Mouse (Mus musculus) hematopoietic stem cell, adult 5-6 weeks (primary cell): ENCODE results near the gene Pdcd2l. TPM values are rescaled to one million over a fixed set of nuclear protein-coding genes. Genes with fewer than 3 reads are reported as not detected.
A peak's percentile ranks its signal among the peaks of the same experiment; 100 is the strongest.
"Not testable (repeated sequence)": the region's sequence is repeated elsewhere in the genome, so short reads cannot be mapped to it uniquely, and the experiment has no call there.

ENCODE experiments used
- ATAC-seq, 2 experiments: fragments of 125-278 bp in 1 of 2; replicated peaks in 1 of 2; 2 replicates each; pipeline ENCODE4 v1.8.0; 2016 to 2017; ENCODE audit warnings: inconsistent platforms in 2 of 2, mild to moderate bottlenecking in 2 of 2, moderate number of reproducible peaks in 2 of 2, low read depth in 1 of 2, moderate TSS enrichment in 1 of 2; ENCODE audit not compliant: low FRiP score in 2 of 2, poor library complexity in 2 of 2, severe bottlenecking in 2 of 2, insufficient read depth in 1 of 2, low TSS enrichment in 1 of 2
- total RNA-seq: library from RNA; stranded (forward); fragments of 172-1452, 232-1000 nt; gene quantifications from 2 replicates; pipeline ENCODE4 v1.2.3, GENCODE M21; 2017

The Pdcd2l gene
- total RNA-seq, 1 experiment from 2014 or later = 19.7 TPM

- ATAC-seq = no peak
Measured at GRCm38 (mm10) chr7:34218496-34218895, 22.0 kb upstream of the Pdcd2l start.

- no peak for ATAC-seq
Measured at GRCm38 (mm10) chr7:34216474-34216873, 20.0 kb upstream of the Pdcd2l start.

- ATAC-seq = no peak
Measured at GRCm38 (mm10) chr7:34215481-34215880, 19.0 kb upstream of the Pdcd2l start.

GRCm38 (mm10) chr7:34214644-34215043, 18.2 kb upstream of the Pdcd2l start:
- peak; percentile 87 to 88 for ATAC-seq

GRCm38 (mm10) chr7:34213281-34213680, 16.8 kb upstream of the Pdcd2l start:
- no peak for ATAC-seq

GRCm38 (mm10) chr7:34208027-34208745, 11.7 kb upstream of the Pdcd2l start:
- peak; percentile 36 to 40; a peak in 2 of 4 replicates for ATAC-seq

GRCm38 (mm10) chr7:34206331-34206730, 9.9 kb upstream of the Pdcd2l start:
- ATAC-seq = no peak

GRCm38 (mm10) chr7:34202147-34202546, 5.7 kb upstream of the Pdcd2l start:
- not testable (repeated sequence) for ATAC-seq

GRCm38 (mm10) chr7:34200829-34201228, 4.4 kb upstream of the Pdcd2l start:
- ATAC-seq = no peak

- peak; percentile 52 to 57 for ATAC-seq
Measured at GRCm38 (mm10) chr7:34198346-34198745, 1.9 kb upstream of the Pdcd2l start.

GRCm38 (mm10) chr7:34195632-34196031, 829 bp downstream of the Pdcd2l start:
- ATAC-seq = no peak

- ATAC-seq = no peak
Measured at GRCm38 (mm10) chr7:34192825-34193224, 3.6 kb downstream of the Pdcd2l start.

- ATAC-seq = peak; percentile 89 to 93
Measured at GRCm38 (mm10) chr7:34189376-34189989, 7.0 kb downstream of the Pdcd2l start.

- ATAC-seq = no peak
Measured at GRCm38 (mm10) chr7:34183794-34184193, 12.7 kb downstream of the Pdcd2l start.

- ATAC-seq = no peak
Measured at GRCm38 (mm10) chr7:34183356-34183755, 13.1 kb downstream of the Pdcd2l start.

GRCm38 (mm10) chr7:34176241-34176640, 20.2 kb downstream of the Pdcd2l start:
- not testable (repeated sequence) for ATAC-seq

- ATAC-seq = no peak
Measured at GRCm38 (mm10) chr7:34172251-34172650, 24.2 kb downstream of the Pdcd2l start.

- ATAC-seq = no peak
Measured at GRCm38 (mm10) chr7:34169454-34169853, 27.0 kb downstream of the Pdcd2l start, which contains the start of gene Uba2. Uba2 (minus strand) TSS chr7:34169599.
